Mouse (Mus musculus): ENCODE measurements at regions not wholly inside any gene's neighbourhood (a gene's known extent, or its start where the extent isn't known, plus 50 kb on each side); places are given as distances from the start of the nearest gene placed in this dataset.

- Histone ChIP-seq H3K9me3 (ENCODE audit: control insufficient read depth, low read length) (no peaks in the 10 kb centered on the region), H3K4me2 (ENCODE audit: low read depth) (no peak overlapping the region), H3K36me3 (replicated peaks; ENCODE audit: control insufficient read depth, insufficient read depth, low read depth) (no peaks in the 10 kb centered on the region), H3K9ac (replicated peaks) (no peak overlapping the region), H3K4me3 (ENCODE audit: insufficient read depth in 1 of 2, low read depth in 2 of 2, low read length in 2 of 2) (no peak overlapping the region), H3K27ac (no peak overlapping the region), H3K27me3 (ENCODE audit: control insufficient read depth, insufficient read depth, low read length) (no peaks in the 10 kb centered on the region), H3K4me1 (replicated peaks; ENCODE audit: control insufficient read depth in 2 of 2, insufficient read depth in 2 of 2, low read length in 1 of 2) (0 out of 4 replicates have a peak, but pooled peaks cover 0 to 2% of the 10 kb centered on the region in 2 experiments)
- TF ChIP-seq CTCF (IDR thresholded peaks at IDR 0.05; ENCODE audit: low read depth) (no peak), EP300 (IDR thresholded peaks at IDR 0.05; ENCODE audit: low read depth) (no peak)
- DNase-seq (ENCODE audit: low read depth in 3 of 3, low spot score in 3 of 3) (no peak), ATAC-seq (ENCODE audit: insufficient read depth) (no peak)
- 61% methylated on average over 7 of the region's 7 CpGs for WGBS (ENCODE audit: insufficient replicate concordance)
Observed at GRCm38 (mm10) chr2:79060320-79060719, 192.4 kb downstream of the Ube2e3 start.

GRCm38 (mm10) chr2:79061645-79062044 lies 193.6 kb upstream of the Itga4 start:
- H3K36me3 ChIP-seq (replicated peaks; ENCODE audit: control insufficient read depth, insufficient read depth, low read depth) = no peaks in the 10 kb centered on the region
- WGBS (ENCODE audit: insufficient replicate concordance) = 68% methylated on average over 4 of the region's 4 CpGs
- no peak overlapping the region for H3K4me2 ChIP-seq (ENCODE audit: low read depth)
- H3K4me1 ChIP-seq (replicated peaks; ENCODE audit: control insufficient read depth in 2 of 2, insufficient read depth in 2 of 2, low read length in 1 of 2) = 0 out of 4 replicates have a peak, but pooled peaks cover 0 to 2% of the 10 kb centered on the region in 2 experiments
- no peak overlapping the region for H3K9ac ChIP-seq (replicated peaks)
- DNase-seq (ENCODE audit: low read depth in 3 of 3, low spot score in 3 of 3) (no peak), ATAC-seq (ENCODE audit: insufficient read depth) (no peak)
- H3K4me3 ChIP-seq (ENCODE audit: insufficient read depth in 1 of 2, low read depth in 2 of 2, low read length in 2 of 2) = no peak overlapping the region
- TF ChIP-seq CTCF (IDR thresholded peaks at IDR 0.05; ENCODE audit: low read depth) (no peak), EP300 (IDR thresholded peaks at IDR 0.05; ENCODE audit: low read depth) (no peak)
- H3K27ac ChIP-seq = no peak overlapping the region
- no peaks in the 10 kb centered on the region for H3K9me3 ChIP-seq (ENCODE audit: control insufficient read depth, low read length)
- H3K27me3 ChIP-seq (ENCODE audit: control insufficient read depth, insufficient read depth, low read length) = no peaks in the 10 kb centered on the region

DNA sequence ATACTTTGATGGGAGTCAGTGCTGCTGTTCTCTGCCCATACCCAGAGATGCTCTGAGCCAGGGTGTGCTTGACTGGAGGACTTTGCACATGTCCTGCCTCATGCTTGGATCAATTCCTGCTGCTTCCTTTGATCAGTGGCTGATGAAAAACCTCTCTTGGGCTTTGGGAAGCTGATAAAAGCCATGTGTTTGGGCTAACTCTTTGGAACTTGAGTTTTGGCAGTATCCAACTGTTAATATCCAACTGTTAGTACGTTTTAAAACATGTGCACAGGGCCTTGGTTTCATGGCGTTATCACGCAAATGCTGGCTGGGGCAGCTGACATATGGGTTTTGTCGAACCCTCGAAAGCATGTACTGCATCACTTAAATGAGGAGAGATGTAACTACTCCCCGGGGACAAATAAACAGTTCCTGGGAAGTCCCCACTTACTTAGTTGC lies 193.0 kb upstream of the Itga4 start:
- Histone ChIP-seq H3K4me1 (replicated peaks; ENCODE audit: control insufficient read depth in 2 of 2, insufficient read depth in 2 of 2, low read length in 1 of 2) (0 out of 4 replicates have a peak, but pooled peaks cover 0 to 2% of the 10 kb centered on the region in 2 experiments), H3K36me3 (replicated peaks; ENCODE audit: control insufficient read depth, insufficient read depth, low read depth) (no peaks in the 10 kb centered on the region), H3K9me3 (ENCODE audit: control insufficient read depth, low read length) (no peaks in the 10 kb centered on the region), H3K9ac (replicated peaks) (no peak overlapping the region), H3K4me2 (ENCODE audit: low read depth) (no peak overlapping the region), H3K27me3 (ENCODE audit: control insufficient read depth, insufficient read depth, low read length) (no peaks in the 10 kb centered on the region), H3K4me3 (ENCODE audit: insufficient read depth in 1 of 2, low read depth in 2 of 2, low read length in 2 of 2) (no peak overlapping the region), H3K27ac (no peak overlapping the region)
- ATAC-seq (ENCODE audit: insufficient read depth) (no peak), DNase-seq (ENCODE audit: low read depth in 3 of 3, low spot score in 3 of 3) (no peak)
- WGBS (ENCODE audit: insufficient replicate concordance) = 77% methylated on average over 6 of the region's 6 CpGs
- TF ChIP-seq EP300 (IDR thresholded peaks at IDR 0.05; ENCODE audit: low read depth) (no peak), CTCF (IDR thresholded peaks at IDR 0.05; ENCODE audit: low read depth) (no peak)

DNA sequence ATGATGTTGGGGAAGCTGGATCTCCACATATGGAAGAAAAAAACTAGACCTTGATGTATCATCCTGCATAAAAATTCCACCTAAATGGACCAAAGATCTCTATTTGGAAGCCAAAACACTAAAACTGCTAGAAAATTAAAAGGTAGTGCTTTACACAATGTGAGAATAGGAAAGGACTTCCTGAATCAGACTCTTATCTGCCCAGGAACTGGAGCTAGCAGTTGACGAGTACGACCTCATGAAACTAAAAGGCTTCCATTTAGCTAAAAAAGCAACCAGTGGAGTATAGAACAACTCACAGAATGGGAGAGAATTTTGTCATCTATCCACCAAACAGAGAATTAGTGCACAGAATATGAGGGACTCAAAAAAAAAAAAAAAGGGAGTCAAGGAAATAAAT lies 191.6 kb upstream of the Itga4 start:
- Histone ChIP-seq H3K27me3 (ENCODE audit: control insufficient read depth, insufficient read depth, low read length) (no peaks in the 10 kb centered on the region), H3K4me1 (replicated peaks; ENCODE audit: control insufficient read depth in 2 of 2, insufficient read depth in 2 of 2, low read length in 1 of 2) (0 out of 4 replicates have a peak, but pooled peaks cover 0 to 2% of the 10 kb centered on the region in 2 experiments), H3K9ac (replicated peaks) (no peak overlapping the region), H3K4me2 (ENCODE audit: low read depth) (no peak overlapping the region), H3K4me3 (ENCODE audit: insufficient read depth in 1 of 2, low read depth in 2 of 2, low read length in 2 of 2) (no peak overlapping the region), H3K36me3 (replicated peaks; ENCODE audit: control insufficient read depth, insufficient read depth, low read depth) (no peaks in the 10 kb centered on the region), H3K27ac (no peak overlapping the region), H3K9me3 (ENCODE audit: control insufficient read depth, low read length) (no peaks in the 10 kb centered on the region)
- no peak for TF ChIP-seq CTCF (IDR thresholded peaks at IDR 0.05; ENCODE audit: low read depth)
- TF ChIP-seq EP300 (IDR thresholded peaks at IDR 0.05; ENCODE audit: low read depth) = no peak
- no peak for ATAC-seq (ENCODE audit: insufficient read depth)
- DNase-seq (ENCODE audit: low read depth in 3 of 3, low spot score in 3 of 3) = no peak
- WGBS (ENCODE audit: insufficient replicate concordance) = 12% methylated on average over 2 of the region's 2 CpGs

- H3K9ac ChIP-seq (replicated peaks) = no peak overlapping the region
- H3K4me2 ChIP-seq (ENCODE audit: low read depth) = no peak overlapping the region
- ATAC-seq (ENCODE audit: insufficient read depth) (no peak), DNase-seq (ENCODE audit: low read depth in 3 of 3, low spot score in 3 of 3) (no peak)
- H3K9me3 ChIP-seq (ENCODE audit: control insufficient read depth, low read length) = no peaks in the 10 kb centered on the region
- no peak overlapping the region for H3K4me3 ChIP-seq (ENCODE audit: insufficient read depth in 1 of 2, low read depth in 2 of 2, low read length in 2 of 2)
- TF ChIP-seq CTCF (IDR thresholded peaks at IDR 0.05; ENCODE audit: low read depth) = no peak
- no peaks in the 10 kb centered on the region for H3K27me3 ChIP-seq (ENCODE audit: control insufficient read depth, insufficient read depth, low read length)
- no peaks in the 10 kb centered on the region for H3K4me1 ChIP-seq (replicated peaks; ENCODE audit: control insufficient read depth in 2 of 2, insufficient read depth in 2 of 2, low read length in 1 of 2)
- H3K36me3 ChIP-seq (replicated peaks; ENCODE audit: control insufficient read depth, insufficient read depth, low read depth) = no peaks in the 10 kb centered on the region
- no peak overlapping the region for H3K27ac ChIP-seq
- WGBS (ENCODE audit: insufficient replicate concordance) = 44% methylated on average over 1 of the region's 1 CpGs
Observed at GRCm38 (mm10) chr2:79065321-79065720, 189.9 kb upstream of the Itga4 start.

Data from liver, embryonic 14.5 days (tissue).